Mouse (Mus musculus) urinary bladder, postnatal 36 days (tissue): ENCODE data around the gene Smpd3.
"Not testable (repeated sequence)": the region's sequence is repeated elsewhere in the genome, so short reads cannot be mapped to it uniquely, and the experiment has no call there.

Source experiments
- DNase-seq, 2 experiments: peaks; one replicate each; pipeline ENCODE4 v3.0.0; 2022; ENCODE audit warnings: low spot score in 2 of 2, mixed read lengths in 1 of 2

Gene Smpd3

DNA sequence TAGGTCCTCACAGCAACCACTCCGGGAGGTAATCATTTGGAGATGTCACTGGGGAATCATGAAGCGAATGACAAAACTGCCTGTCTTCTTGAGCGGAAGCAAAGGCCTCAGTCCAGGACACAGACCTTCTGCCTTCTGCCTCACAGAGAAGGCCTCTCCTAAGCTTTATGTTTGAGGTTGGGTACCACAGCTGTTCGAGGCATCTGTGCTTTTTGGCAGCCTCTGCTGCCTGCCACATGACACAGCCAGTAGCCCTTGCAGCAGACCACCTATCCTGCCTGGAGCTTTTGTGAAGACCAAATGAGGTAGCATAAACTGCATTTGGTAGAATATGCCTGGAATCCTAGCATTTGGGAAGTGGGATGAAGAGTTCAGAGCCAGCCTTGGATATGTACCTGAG, 11.2 kb downstream of the Smpd3 start:
- no peak for DNase-seq

DNA sequence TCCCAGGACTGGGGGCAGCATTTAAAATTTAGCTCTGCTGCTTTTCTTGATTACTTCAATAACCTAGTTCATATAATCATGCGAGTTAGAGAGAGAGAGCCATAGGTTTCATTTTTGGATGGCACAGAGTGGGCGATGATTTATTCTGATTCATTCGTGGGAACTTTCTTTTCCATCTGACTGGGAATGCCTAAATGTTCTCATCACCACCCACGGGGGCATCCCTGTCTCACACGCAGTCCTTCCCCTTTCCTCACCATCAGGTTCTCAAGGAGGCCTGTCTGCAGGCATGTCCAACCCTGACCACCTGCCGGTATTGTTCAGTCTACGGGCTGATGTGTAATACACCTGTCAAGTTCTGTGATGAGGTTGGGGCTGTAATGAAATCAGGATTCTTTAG, 16.4 kb downstream of the Smpd3 start:
- DNase-seq, result no peak

DNA sequence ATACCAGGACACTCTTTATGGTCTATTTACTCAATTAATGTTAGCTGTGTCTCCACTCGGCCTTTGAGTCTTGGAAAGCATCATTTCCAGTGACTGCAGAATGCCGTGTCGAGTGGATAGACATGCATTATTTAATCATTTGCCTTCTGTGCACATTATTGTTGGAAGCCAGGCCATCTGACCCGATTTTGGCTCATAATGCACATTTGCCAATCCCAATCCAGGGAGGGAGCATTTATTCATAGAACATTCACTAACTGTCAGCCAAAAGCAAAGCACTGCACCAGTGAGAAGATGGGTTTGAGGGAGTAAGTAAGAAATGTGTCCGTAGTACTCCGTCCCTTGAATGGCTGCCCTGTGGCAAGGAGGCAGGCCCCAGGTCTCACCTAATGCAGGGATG, 17.8 kb downstream of the Smpd3 start:
- DNase-seq, result no peak

DNA sequence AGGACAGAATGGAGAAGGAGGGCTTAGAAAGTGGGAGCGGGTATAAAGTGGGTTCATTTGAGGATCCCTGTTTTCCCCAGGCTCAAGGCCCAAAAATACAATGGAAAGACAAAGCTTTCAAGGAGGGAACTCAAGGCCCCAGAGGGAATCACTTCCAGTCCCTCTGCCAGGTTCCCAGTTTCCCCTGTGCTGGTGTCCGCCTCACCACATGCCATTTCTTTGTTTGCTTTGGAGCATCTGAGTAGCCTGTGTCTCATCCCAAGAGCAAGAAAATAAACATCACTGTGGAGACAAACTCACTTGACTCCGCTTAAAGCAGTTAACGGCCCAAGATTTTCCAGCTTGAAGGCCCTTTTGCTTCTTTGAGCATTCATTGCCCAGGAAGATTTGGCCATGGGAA, 20.7 kb downstream of the Smpd3 start:
- DNase-seq, result no peak

DNA sequence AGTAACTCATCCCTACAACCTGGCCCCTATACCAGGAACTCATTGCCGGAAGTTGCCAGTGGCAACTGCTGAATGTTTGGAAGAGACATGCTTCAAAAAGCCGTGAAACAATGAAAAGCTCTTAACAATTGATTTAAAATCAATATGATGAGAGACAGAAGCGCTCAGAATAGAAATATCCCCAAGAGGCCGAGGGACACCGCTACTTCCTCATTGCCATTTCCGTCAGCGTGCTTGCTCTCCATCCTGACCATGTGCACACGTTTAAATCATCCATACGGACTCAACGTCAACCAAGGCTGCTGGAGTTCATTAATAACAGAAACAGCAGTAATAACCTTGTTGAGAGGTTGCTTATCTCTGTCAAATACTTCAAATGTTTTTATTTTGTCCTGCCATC, 21.3 kb downstream of the Smpd3 start:
- no peak for DNase-seq

DNA sequence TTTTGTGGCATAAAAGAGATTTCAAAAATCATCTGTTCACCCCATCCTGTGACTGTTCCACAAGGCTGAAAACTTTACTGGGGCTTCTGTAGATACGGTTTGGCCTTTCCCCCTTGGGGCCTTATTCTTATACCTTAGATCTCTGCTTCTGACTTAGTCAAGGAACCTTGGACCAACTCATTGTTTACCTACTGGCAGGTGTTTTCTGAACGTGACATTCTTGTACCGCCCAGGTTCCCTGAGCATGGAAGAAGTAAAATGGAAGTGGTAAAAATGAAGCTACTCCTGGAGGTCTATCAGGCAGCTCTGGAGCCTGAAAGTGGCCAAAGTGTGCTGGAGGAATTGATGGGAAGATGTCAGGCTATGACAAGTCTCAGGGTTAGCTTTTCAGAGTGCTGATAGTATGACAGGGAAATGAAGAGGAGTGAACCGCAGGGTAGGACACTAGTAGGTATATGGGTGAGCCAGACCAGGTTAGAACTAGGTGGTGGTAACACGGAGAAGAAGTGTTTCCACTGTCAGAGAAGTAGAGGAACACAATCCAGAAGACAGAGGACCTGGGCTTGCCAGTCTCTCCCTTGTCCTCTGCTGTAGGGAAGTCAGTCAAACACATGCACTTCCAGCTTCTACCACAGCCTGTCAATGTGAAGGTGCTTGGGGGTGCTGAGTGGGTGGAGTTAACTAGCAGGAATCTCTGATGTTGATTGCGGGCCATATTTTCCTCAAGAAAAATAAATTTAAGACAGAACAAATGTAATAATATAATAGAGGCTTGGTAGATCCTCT, 22.2 kb downstream of the Smpd3 start:
- DNase-seq, result no peak

DNA sequence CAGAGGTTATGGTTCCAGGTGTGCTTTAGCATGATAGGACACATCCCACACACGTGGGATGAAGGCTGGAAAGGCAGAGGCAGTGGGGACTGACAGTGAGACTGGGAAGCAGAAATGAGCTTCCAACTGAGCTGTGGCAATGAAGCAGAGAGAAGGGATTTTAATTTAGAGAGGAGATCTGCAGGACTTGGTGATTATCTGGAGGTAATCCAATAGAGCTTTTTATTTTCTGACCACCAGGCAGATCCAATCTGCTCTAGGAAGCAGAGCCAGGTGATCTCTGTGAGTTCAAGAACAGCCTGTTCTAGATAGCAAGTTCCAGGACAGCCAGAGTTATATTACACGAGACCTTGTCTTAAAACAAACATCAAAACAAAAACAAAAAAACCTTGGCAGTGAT, 24.0 kb downstream of the Smpd3 start:
- no peak for DNase-seq

DNA sequence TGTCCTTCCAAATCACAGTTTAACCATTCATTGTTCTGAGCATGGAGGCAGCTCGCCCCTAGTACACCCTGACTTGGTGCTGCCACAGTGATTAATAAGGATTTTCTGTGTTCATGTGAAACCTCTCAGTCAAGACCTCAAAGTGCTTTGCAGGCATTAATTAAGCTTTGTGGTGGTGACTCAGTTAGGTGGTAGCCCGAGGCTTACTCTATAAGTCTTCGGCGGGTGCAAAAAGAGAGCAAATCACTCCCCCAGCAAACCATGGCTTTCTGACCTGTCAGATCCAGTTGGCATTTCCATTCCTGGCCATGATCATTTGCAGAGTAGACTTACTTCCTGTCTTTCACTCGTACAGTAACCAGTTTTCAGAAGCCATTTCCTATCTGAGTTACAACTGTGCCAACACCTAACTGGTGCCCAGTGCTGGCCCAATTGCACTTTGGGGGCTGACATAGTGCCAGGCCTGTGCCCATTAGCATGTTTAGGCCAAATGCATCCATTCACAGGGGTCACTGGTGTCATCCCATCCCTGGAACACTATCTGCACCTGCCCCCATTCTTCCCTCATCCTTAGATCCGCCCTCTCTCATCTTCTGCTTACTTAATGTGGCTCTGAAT, 24.6 kb downstream of the Smpd3 start:
- DNase-seq, result no peak

DNA sequence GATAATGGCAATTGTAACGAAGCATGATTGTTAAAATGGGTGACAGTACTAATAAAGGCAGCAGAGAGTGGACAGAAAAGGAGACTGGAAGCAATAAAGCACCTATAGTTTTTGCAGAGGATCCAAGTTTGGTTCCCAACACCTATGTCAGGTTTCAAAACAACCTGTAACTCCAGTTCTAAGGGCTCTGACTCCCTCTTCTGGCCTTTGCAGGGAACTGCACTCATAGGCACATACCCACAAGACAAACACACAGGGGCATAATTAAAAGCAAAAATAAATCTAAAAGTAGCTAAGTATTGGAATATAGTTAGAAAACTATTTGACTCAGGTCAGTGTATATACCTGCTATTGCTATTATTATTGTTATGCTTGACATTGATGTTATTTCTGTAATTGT, 25.8 kb downstream of the Smpd3 start:
- DNase-seq, result no peak

DNA sequence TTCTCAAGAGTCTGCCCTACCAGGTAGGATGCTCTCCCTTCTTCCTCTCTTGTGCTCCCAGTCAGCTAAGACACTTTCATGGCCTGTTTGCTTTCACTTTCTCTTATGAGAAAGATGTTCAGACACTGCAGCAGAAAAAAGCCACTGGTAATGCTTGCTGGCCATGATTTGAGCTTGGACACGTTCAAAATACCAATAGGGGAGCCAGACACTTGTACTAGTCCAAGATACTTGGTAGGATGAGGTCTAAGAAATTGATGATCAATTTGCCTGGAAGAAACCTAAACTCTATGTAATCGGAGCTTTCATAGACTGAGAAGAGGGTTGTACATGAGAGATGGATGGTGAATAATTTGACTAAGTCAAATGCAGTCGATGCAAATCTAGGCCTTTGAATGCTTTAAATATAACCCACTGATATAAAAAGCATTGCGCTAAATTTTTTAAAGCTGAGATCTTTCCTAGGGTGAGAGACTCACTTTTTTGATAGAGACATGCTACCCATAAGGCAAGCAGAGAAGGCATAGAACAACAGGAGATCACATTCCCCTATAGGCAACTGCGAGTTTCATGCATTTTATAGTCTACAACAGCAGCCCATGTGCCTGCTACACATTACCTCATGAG, 27.6 kb downstream of the Smpd3 start:
- DNase-seq, result no peak

DNA sequence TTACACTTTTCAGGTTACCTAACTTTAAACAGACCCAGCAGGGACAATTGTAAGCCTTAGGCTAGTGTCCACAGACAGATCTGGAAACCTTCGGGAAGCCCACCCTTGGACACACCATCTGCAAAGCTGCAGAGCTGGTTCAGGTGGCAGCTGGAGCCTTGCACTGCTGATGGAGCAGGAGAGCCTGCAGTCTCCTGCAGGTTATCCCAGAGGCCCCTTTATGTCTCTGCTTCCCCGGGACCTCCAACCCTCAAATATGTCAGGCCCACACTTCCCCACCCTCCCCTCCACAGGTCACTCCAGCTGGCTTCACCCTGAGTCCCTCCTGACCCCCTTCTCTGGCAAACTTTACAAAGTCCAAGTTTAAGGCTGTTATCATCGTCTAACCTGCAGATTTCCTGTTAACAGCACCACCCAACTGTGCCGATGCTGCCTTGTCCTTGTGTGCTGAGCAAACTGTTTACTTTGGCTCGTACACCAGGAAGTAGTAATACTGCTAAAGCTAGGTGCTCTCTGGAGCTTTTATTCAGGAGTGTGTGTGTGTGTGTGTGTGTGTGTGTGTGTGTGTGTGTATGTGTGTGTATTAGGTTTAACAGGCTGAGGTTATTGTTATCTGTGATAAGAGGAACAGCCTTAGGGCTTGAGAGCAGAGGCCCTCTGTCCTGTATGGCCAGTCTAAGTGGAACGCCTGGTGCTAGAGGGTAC, 29.6 kb downstream of the Smpd3 start:
- DNase-seq, result peak; percentile 48 to 61

DNA sequence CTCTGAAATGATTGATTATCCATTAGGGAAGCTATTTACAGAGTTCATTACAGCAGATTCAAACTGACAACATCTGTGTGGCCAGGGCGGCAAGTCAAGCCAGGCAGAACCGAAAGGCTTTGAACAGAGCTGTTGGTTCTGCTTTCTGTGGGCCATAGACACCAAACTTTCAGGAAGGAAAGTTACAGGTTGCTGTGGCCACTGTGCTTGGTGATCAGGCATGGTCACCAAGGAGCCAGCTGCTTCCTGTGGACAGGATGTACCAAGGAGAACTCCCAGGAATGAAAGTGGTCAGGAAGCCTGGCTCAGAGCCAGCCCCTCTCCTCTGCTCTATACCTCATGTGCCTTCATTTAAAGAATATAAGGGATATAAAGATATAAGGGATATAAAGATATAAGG, 30.2 kb downstream of the Smpd3 start:
- DNase-seq, result no peak

DNA sequence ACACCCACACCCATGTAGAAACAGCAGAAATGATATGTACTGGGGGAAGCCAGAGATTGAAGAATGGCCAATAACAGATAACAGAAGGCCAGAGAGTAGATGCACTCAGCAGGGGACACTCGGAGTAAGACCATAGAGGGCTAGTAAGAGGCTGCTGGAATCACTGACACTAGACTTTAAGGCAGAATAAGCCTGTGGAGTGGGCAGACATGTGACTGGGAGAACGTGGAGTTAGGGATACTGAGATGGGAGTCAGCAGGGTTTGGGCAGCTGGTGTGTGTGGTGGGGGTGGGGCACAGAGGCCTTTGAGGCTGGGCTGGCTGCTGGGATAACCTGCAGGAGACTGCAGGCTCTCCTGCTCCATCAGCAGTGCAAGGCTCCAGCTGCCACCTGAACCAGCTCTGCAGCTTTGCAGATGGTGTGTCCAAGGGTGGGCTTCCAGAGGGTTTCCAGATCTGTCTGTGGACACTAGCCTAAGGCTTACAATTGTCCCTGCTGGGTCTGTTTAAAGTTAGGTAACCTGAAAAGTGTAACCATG, 31.0 kb downstream of the Smpd3 start:
- DNase-seq, result not testable (repeated sequence)

DNA sequence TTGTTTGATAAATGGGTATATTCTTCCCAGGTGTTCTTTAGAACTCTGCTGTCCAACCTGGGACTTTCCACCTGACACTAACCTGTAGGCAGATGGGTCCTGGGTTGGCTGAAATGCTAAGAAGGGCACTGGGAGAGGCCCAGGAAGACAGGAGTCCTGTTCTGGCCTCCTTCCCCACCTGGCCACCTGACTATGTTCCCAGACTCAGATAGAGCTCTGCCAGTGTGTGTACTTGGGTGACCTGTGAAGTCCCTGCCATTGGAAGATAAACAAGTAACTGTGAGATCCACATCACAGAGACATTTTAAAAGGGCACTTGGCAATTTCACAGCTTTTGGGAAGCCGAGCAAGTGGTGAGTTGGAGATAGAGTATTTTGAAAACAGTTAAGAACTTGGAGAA, 31.7 kb downstream of the Smpd3 start:
- DNase-seq, result no peak

DNA sequence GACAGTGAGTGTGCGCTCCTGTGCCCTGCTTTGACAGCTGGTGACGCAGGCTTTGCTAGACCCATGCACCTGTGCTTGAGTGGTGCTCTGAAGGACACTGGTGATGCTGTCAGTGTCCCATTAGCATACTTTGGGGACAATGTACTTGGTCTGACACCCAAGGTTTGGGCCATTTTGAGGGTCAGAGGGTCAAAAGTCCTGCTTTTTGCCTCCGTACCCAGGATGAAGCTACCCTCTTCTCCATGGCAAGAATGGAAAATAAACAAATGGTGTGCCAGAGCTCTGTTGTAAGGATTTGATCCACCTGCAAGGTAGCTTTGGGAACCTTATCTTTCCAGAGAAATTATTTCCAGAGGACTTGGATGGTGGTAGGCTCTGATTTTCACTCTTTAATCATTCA, 32.5 kb downstream of the Smpd3 start:
- no peak for DNase-seq

DNA sequence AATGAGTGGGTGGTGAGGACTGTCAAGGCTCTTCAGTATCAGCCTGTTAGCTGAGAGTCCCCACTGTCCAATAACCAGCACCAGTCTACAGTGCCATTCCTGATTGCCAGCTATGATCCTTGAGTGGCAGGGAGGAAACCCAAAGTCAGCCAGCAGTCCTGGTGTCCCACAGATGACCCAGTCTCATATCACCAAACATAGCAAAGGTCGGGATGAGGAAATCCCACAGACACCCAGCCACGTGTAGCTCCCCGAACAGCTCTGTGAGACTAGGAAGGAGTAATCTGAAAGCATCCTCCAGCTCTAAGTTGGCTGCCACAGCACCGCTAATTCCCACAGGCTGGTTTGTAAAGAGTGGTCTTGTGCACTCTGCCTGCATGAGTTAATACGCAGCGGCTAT, 33.5 kb downstream of the Smpd3 start:
- DNase-seq, result no peak

DNA sequence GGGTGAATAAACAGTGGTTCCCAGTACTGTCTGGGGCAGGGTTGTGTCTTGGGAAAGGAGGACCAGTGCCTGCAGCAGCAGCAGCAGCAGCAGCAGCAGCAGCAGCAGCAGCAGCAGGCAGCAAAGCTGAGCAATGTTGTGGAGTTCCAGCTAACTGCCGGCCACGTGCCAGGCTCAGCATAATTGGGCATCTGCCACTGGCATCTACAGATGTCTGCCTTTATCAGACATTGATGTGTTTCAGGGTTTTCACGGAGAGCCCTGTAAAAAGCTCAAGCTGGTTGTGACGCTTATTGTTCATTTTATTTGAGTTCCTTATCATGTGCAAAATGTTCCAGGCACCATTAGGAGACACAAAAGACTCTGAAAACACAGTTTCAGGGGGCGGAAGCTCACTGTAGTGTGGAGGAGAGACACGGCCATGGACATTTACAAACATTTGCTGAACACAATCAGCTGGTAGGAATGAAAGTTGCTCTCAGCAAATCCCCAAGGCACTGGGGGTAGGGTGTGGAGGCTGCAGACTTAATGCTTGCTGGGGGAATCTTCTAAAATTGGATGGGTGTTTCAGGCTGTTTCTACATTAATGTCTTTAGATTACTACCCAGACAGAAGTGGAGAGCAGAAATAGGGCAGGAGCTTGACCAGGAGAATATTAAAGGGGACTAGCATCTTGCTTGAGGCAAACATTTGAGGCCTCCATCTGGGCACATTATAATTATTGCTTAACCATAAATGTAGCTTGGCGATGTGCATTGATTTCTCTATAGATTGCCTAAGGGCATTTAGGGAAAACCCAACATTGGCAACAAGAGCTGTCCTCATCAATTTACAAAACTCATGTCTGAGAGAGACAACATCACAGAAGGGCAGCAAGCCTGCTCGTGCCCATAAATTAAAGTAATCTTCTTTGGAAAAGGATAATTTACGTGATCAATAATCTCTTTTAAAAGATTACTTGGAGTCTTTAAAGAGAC, 36.8 kb downstream of the Smpd3 start:
- no peak for DNase-seq

DNA sequence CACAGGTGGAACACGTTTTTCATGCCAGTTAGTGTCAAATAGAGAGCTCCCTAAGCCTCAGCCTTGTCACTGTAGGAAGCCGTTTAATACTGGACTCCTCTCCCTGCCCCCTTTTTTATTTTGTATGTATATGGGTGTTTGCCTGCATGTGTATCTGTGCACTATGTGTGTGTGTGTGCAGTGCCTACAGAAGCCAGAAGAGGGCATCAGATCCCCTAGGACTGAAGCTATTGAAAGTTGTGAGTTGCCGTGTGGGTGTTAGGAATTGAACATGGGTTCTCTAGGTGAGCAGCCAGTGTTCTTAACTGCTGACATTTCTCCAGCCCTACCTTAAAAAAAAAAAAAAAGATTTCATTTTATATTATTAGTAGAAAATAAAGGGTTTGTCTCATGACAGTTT, 38.1 kb downstream of the Smpd3 start:
- DNase-seq, result no peak

DNA sequence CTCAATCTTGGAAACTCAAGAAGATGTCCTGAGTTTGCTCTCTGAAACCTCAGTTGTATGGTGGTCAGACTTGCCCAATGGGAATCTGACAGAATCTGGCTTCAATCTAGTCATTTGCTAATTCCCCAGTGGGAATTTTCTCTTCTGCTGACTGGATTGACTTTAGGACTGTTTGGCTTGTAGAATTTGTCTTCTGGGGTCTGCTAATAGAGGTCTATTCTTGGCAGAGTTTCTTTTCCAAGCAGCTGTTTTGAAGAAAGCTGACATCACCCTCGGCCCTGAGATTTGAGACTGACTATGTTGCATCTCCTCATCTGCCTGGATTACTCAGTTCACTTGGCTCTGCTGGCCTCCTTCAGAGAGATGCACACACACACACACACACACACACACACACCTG, 38.9 kb downstream of the Smpd3 start:
- no peak for DNase-seq

DNA sequence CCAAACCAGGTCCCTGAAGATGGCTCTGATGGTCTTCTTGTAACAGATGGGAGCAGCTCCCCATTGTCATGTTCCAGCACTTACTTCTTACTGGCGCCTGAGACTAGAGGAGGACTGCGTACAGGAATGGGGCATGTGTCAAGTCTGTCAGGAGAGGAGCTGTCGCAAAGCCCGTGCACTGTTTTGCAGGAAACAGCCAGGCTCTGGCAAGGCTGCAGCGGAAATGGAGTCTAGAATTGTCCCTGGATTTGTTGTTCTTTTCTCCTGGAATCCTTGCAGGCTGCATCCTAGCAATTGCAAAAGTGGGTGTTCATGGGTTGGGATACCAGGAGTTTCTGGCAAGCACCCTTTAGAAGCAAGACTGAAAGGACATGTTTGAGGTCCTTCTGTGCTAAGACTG, 39.5 kb downstream of the Smpd3 start:
- DNase-seq, result no peak
